Mouse (Mus musculus): ENCODE measurements at regions not wholly inside any gene's neighbourhood (a gene's known extent, or its start where the extent isn't known, plus 50 kb on each side); places are given as distances from the start of the nearest gene placed in this dataset.

DNA sequence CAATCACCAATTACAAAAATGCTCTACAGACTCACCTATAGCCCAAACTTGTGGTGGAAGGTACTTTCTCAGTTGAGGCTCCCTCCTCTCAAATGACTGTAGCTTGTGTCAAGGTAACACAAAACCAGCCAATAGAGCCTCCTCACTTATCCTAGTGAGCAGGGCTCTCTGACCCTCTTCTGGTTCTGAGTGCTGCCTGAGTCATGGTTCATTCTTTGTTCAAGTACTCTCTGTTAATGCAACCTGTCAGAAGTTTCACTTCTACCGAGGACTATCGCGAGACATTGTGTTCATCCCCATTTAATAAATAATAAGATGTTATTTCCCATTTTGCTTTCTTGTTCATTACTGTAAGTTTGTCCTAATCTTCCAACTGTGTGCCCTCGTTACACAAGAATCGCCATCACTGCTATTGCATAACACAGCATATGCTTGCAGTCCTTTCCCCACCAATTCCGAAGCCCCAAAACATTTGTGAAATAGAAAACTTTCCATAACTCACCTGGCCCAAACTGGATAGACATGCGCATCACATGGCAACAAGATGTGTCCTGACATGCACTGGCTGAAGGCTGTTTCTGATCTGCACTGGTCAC is 59.6 kb upstream of the Nabp1 start:
- no peak for DNase-seq (ENCODE audit: low spot score)
- 96% methylated on average over 7 of the region's 7 CpGs for WGBS
- H3K36me3 ChIP-seq (replicated peaks; ENCODE audit: control insufficient read depth, insufficient read depth), result no peaks in the 10 kb centered on the region
- H3K27me3 ChIP-seq (ENCODE audit: control insufficient read depth, insufficient read depth, low read length), result no peaks in the 10 kb centered on the region
- H3K4me2 ChIP-seq (replicated peaks), result no peak overlapping the region
- no peaks in the 10 kb centered on the region for H3K9me3 ChIP-seq (ENCODE audit: control insufficient read depth, low read length)
- no peak overlapping the region for H3K4me3 ChIP-seq (replicated peaks; ENCODE audit: low read length)
- no peaks in the 10 kb centered on the region for H3K4me1 ChIP-seq (replicated peaks; ENCODE audit: control insufficient read depth, insufficient read depth, low read length)
- H3K27ac ChIP-seq, result no peak overlapping the region
- no peak for ATAC-seq (ENCODE audit: low FRiP score)
- H3K9ac ChIP-seq, result no peak overlapping the region

DNA sequence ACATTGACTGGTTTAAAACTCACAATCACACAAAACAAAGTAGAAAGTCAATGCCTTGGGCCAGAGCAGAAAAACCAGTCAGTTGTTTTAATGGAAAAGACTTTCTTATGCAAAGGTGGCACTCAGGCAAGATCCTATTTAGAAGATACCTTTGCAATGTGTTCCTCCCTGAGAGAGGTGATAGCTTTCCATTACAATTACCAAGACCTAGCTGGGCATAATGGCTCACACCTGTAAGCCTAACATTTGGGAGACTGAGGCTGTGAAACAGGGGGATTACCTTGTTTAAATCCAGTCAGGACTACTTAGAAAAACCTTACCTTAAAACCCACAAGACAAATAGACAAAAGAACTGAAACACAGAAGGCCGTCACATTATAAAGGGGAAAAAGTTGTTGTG is 57.9 kb upstream of the Nabp1 start:
- no peaks in the 10 kb centered on the region for H3K4me1 ChIP-seq (replicated peaks; ENCODE audit: control insufficient read depth, insufficient read depth, low read length)
- no peak overlapping the region for H3K4me3 ChIP-seq (replicated peaks; ENCODE audit: low read length)
- no peak overlapping the region for H3K4me2 ChIP-seq (replicated peaks)
- no peak overlapping the region for H3K9ac ChIP-seq
- no peaks in the 10 kb centered on the region for H3K9me3 ChIP-seq (ENCODE audit: control insufficient read depth, low read length)
- H3K27me3 ChIP-seq (ENCODE audit: control insufficient read depth, insufficient read depth, low read length), result no peaks in the 10 kb centered on the region
- H3K36me3 ChIP-seq (replicated peaks; ENCODE audit: control insufficient read depth, insufficient read depth), result no peaks in the 10 kb centered on the region
- ATAC-seq (ENCODE audit: low FRiP score) (no peak), DNase-seq (ENCODE audit: low spot score) (no peak)
- H3K27ac ChIP-seq, result no peak overlapping the region
- 94% methylated on average over 1 of the region's 1 CpGs for WGBS

DNA sequence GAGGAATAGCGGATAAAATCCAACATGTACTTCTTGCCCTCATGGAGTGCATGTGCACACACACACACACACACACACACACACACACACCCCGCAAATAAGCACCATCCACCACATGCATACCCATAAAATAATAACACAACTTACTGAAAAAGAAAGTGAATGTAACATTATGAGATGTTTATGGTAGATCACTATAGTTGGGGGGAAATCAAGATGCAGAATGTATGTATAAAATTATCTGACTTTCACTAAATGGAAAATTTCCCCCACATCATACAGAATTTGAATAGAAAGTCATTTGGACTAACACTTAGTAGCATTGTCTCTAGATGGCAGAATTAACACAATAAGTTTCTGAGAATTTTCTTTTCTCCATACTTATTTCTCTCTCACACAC is 57.2 kb upstream of the Nabp1 start:
- Histone ChIP-seq H3K27me3 (ENCODE audit: control insufficient read depth, insufficient read depth, low read length) (no peaks in the 10 kb centered on the region), H3K9ac (no peak overlapping the region), H3K27ac (no peak overlapping the region), H3K4me3 (replicated peaks; ENCODE audit: low read length) (no peak overlapping the region), H3K4me2 (replicated peaks) (no peak overlapping the region), H3K4me1 (replicated peaks; ENCODE audit: control insufficient read depth, insufficient read depth, low read length) (no peaks in the 10 kb centered on the region), H3K9me3 (ENCODE audit: control insufficient read depth, low read length) (no peaks in the 10 kb centered on the region), H3K36me3 (replicated peaks; ENCODE audit: control insufficient read depth, insufficient read depth) (no peaks in the 10 kb centered on the region)
- 94% methylated on average over 2 of the region's 2 CpGs for WGBS
- no peak for DNase-seq (ENCODE audit: low spot score)
- no peak for ATAC-seq (ENCODE audit: low FRiP score)

DNA sequence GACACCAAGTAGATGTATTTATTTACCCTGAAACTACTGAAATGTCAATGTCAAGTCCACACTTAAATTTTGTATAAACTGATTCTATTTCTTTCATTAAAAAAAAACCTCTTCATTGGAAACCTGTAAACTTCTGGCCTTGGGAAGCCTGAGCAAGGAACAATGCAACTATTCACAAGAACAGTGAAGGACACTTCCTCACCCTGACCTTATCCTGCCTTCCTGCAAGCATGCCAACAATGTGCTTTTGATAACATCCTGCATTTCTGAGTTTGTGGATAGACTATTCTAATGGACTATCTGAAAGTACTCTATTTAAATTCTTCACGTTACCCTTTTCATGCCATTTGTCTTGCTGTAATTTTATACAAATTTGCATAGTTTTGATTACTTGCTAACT is 53.1 kb upstream of the Nabp1 start:
- 71% methylated on average over 1 of the region's 1 CpGs for WGBS
- Histone ChIP-seq H3K4me3 (replicated peaks; ENCODE audit: low read length) (no peak overlapping the region), H3K9me3 (ENCODE audit: control insufficient read depth, low read length) (no peaks in the 10 kb centered on the region), H3K36me3 (replicated peaks; ENCODE audit: control insufficient read depth, insufficient read depth) (no peaks in the 10 kb centered on the region), H3K27ac (no peak overlapping the region), H3K4me1 (replicated peaks; ENCODE audit: control insufficient read depth, insufficient read depth, low read length) (no peaks in the 10 kb centered on the region), H3K4me2 (replicated peaks) (no peak overlapping the region), H3K27me3 (ENCODE audit: control insufficient read depth, insufficient read depth, low read length) (no peaks in the 10 kb centered on the region), H3K9ac (no peak overlapping the region)
- ATAC-seq (ENCODE audit: low FRiP score), result no peak
- no peak for DNase-seq (ENCODE audit: low spot score)

DNA sequence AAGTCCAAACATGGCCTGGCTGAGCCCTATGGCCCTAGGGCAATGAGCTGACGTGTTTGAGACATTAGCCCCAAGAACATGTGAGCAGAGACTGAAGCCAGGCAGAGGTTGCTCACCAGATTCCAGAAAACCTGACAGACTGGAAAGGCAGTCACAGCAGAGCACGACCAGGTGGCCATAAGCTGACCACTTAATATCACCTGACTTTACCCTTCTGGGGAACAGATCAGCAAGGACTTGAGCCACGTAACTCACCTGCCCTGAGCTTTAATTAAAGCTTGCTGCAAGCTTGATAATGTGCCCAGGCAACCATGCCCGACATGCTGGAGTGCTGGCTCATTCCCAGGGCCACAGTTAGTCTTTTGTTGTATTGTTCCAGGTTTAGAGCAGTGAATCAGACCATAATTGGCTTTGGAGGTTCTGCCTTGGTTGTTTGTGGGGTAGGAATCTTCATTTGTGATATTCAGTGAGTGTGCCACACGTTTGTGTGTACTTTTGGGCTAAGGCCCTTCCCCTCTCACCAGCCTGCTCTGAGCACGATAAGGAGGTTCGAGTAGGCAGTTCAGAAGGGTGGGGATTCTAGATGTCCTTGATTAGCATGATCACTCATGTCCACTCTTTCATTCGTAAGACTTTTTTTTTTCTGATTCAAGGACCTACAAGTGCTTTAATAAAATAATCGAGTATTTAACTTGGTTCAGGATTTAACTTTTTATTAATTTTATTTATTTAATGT is 52.1 kb upstream of the Nabp1 start:
- Histone ChIP-seq H3K4me3 (replicated peaks; ENCODE audit: low read length) (no peak overlapping the region), H3K4me1 (replicated peaks; ENCODE audit: control insufficient read depth, insufficient read depth, low read length) (no peaks in the 10 kb centered on the region), H3K9ac (no peak overlapping the region), H3K9me3 (ENCODE audit: control insufficient read depth, low read length) (no peaks in the 10 kb centered on the region), H3K27me3 (ENCODE audit: control insufficient read depth, insufficient read depth, low read length) (no peaks in the 10 kb centered on the region), H3K4me2 (replicated peaks) (no peak overlapping the region), H3K36me3 (replicated peaks; ENCODE audit: control insufficient read depth, insufficient read depth) (no peaks in the 10 kb centered on the region), H3K27ac (no peak overlapping the region)
- ATAC-seq (ENCODE audit: low FRiP score) (no peak), DNase-seq (ENCODE audit: low spot score) (no peak)
- 61% methylated on average over 9 of the region's 9 CpGs for WGBS

DNA sequence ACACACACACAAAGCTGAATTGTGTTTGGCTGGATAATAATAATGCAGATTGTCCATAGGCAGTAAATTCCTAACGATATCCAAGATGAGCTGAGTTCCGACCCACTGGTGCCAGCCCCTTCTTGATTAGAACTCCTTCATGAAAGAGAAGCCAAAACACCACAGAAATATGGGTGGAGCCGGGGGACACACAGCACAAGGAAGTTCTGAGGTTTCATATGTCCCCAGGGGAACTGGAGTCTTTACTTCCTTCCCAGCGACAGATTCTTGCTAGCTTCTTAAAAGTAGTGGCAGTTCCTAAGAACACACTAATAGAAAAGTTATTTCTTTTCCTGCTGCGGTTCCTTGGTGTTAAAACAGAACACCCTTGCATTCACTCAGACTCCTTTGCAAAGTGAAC is 51.4 kb upstream of the Nabp1 start:
- H3K4me3 ChIP-seq (replicated peaks; ENCODE audit: low read length), result no peak overlapping the region
- H3K36me3 ChIP-seq (replicated peaks; ENCODE audit: control insufficient read depth, insufficient read depth), result no peaks in the 10 kb centered on the region
- DNase-seq (ENCODE audit: low spot score), result no peak
- H3K9me3 ChIP-seq (ENCODE audit: control insufficient read depth, low read length), result no peaks in the 10 kb centered on the region
- H3K4me2 ChIP-seq (replicated peaks), result no peak overlapping the region
- no peak for ATAC-seq (ENCODE audit: low FRiP score)
- H3K9ac ChIP-seq, result no peak overlapping the region
- H3K27ac ChIP-seq, result no peak overlapping the region
- no peaks in the 10 kb centered on the region for H3K4me1 ChIP-seq (replicated peaks; ENCODE audit: control insufficient read depth, insufficient read depth, low read length)
- H3K27me3 ChIP-seq (ENCODE audit: control insufficient read depth, insufficient read depth, low read length), result no peaks in the 10 kb centered on the region
- WGBS, result 88% methylated on average over 5 of the region's 5 CpGs

DNA sequence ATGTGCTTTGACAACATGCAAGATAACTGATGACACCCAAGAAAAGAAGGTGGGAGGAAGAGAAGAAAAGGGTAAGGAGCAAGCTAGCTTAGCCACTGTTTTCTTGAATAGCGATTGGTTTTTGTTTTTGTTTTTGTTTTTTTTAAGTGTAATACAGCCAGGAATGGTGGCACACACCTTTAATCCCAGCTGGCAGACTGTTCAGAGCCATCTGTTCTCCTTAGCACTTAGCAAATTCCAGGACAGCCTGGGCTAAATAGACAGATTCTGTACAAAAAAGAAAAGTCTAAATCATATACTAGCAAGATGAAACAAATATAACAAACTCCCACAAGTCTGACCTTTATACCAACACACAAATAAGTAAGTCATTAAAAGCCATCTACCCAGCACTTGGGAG is 50.4 kb upstream of the Nabp1 start:
- Histone ChIP-seq H3K9me3 (ENCODE audit: control insufficient read depth, low read length) (no peaks in the 10 kb centered on the region), H3K9ac (no peak overlapping the region), H3K4me2 (replicated peaks) (no peak overlapping the region), H3K36me3 (replicated peaks; ENCODE audit: control insufficient read depth, insufficient read depth) (no peaks in the 10 kb centered on the region), H3K27ac (no peak overlapping the region), H3K4me1 (replicated peaks; ENCODE audit: control insufficient read depth, insufficient read depth, low read length) (no peaks in the 10 kb centered on the region), H3K4me3 (replicated peaks; ENCODE audit: low read length) (no peak overlapping the region), H3K27me3 (ENCODE audit: control insufficient read depth, insufficient read depth, low read length) (no peaks in the 10 kb centered on the region)
- WGBS, result 80% methylated on average over 1 of the region's 1 CpGs
- DNase-seq (ENCODE audit: low spot score) (no peak), ATAC-seq (ENCODE audit: low FRiP score) (no peak)

All from hindbrain, embryonic 14.5 days (tissue).